Mouse (Mus musculus) ovary, adult 2 months (tissue): ENCODE results near the gene Rassf7. TPM values are rescaled to one million over a fixed set of nuclear protein-coding genes. Genes with fewer than 3 reads are reported as not detected.

Source experiments
- polyA plus RNA-seq: library from polyadenylated mRNA; depleted of rRNA; stranded (reverse); fragments of >200 nt; gene quantifications from 2 replicates; pipeline ENCODE4 v1.2.3, GENCODE M21; 2012; rRNA removed

The Rassf7 gene
- polyA plus RNA-seq: 46.2 and 50.8 TPM in 2 replicates

GRCm38 (mm10) chr7:141215101-141215879, at the start of gene Rassf7:
Rassf7 (plus strand) TSS chr7:141215860.

GRCm38 (mm10) chr7:141172116-141173006, 43.3 kb upstream of the Rassf7 start, which contains the start of gene Rnh1:
Rnh1 (minus strand) TSS chr7:141172857.

GRCm38 (mm10) chr7:141193948-141194347, 21.7 kb upstream of the Rassf7 start, which contains the start of the genes Hras and Lrrc56:
Hras (minus strand) TSS chr7:141194005.
Lrrc56 (plus strand) TSS chr7:141194157.

GRCm38 (mm10) chr7:141213605-141214235, 1.9 kb upstream of the Rassf7 start, which contains the start of gene Lmntd2:
Lmntd2 (minus strand) TSS chr7:141214080.

GRCm38 (mm10) chr7:141228279-141229067, 12.8 kb downstream of the Rassf7 start, which contains the start of gene Phrf1:
Phrf1 (plus strand) TSS chr7:141228784.

GRCm38 (mm10) chr7:141265739-141266561, 50.3 kb downstream of the Rassf7 start, which contains the start of gene Irf7:
Irf7 (minus strand) TSS chr7:141266481.

Other genes starting within 250 kb of the Rassf7 start
- 658 and 1,418 TPM in 2 replicates for gene Ifitm1, start 248.6 kb upstream of the Rassf7 start, polyA plus RNA-seq
- gene Ifitm3, start 205.1 kb upstream of the Rassf7 start, polyA plus RNA-seq: 378 and 768 TPM in 2 replicates
- 5.8 and 9.8 TPM in 2 replicates for gene Ifitm6, start 197.9 kb upstream of the Rassf7 start, polyA plus RNA-seq
- gene Gm17387, start 186.7 kb upstream of the Rassf7 start, polyA plus RNA-seq: not detected in 2 replicates
- 3.2 and 3.5 TPM in 2 replicates for gene B4galnt4, start 154.8 kb upstream of the Rassf7 start, polyA plus RNA-seq
- gene Pkp3, start 137.6 kb upstream of the Rassf7 start, polyA plus RNA-seq: 13.5 and 14.9 TPM in 2 replicates
- 11.4 and 12.8 TPM in 2 replicates for gene Sigirr, start 115.3 kb upstream of the Rassf7 start, polyA plus RNA-seq
- gene Ano9, start 98.1 kb upstream of the Rassf7 start, polyA plus RNA-seq: 2.1 and 2.7 TPM in 2 replicates
- 62.9 and 65.4 TPM in 2 replicates for gene Ptdss2, start 93.5 kb upstream of the Rassf7 start, polyA plus RNA-seq
- gene Rnh1, start 43.0 kb upstream of the Rassf7 start, polyA plus RNA-seq: 248 and 267 TPM in 2 replicates
- 87.5 and 94.7 TPM in 2 replicates for gene Hras, start 21.9 kb upstream of the Rassf7 start, polyA plus RNA-seq
- 13.4 and 23.5 TPM in 2 replicates for gene Lrrc56, start 21.7 kb upstream of the Rassf7 start, polyA plus RNA-seq
- gene Lmntd2, start 1.8 kb upstream of the Rassf7 start, polyA plus RNA-seq: 3.1 and 4.9 TPM in 2 replicates
- gene Phrf1, start 12.9 kb downstream of the Rassf7 start, polyA plus RNA-seq: 22.2 and 24.8 TPM in 2 replicates
- gene Irf7, start 50.6 kb downstream of the Rassf7 start, polyA plus RNA-seq: 57.8 and 77.3 TPM in 2 replicates
- 1.2 and 1.6 TPM in 2 replicates for gene Cdhr5, start 60.9 kb downstream of the Rassf7 start, polyA plus RNA-seq
- gene Sct, start 63.3 kb downstream of the Rassf7 start, polyA plus RNA-seq: 15.3 and 19.9 TPM in 2 replicates
- 22.0 and 22.8 TPM in 2 replicates for gene Drd4, start 76.1 kb downstream of the Rassf7 start, polyA plus RNA-seq
- 26.5 and 30.5 TPM in 2 replicates for gene Deaf1, start 111.8 kb downstream of the Rassf7 start, polyA plus RNA-seq
- gene Tmem80, start 111.9 kb downstream of the Rassf7 start, polyA plus RNA-seq: 39.0 and 45.8 TPM in 2 replicates
- gene Eps8l2, start 123.0 kb downstream of the Rassf7 start, polyA plus RNA-seq: 20.8 and 24.1 TPM in 2 replicates
- 165 and 186 TPM in 2 replicates for gene Taldo1, start 176.3 kb downstream of the Rassf7 start, polyA plus RNA-seq
- gene Gatd1, start 198.3 kb downstream of the Rassf7 start, polyA plus RNA-seq: 109 and 117 TPM in 2 replicates
- gene Cend1, start 213.6 kb downstream of the Rassf7 start, polyA plus RNA-seq: 0.26 and 0.55 TPM in 2 replicates
- gene Slc25a22, start 222.0 kb downstream of the Rassf7 start, polyA plus RNA-seq: 105 and 114 TPM in 2 replicates
- 18.9 and 28.4 TPM in 2 replicates for gene Pidd1, start 228.2 kb downstream of the Rassf7 start, polyA plus RNA-seq
- 775 and 918 TPM in 2 replicates for gene Rplp2, start 231.5 kb downstream of the Rassf7 start, polyA plus RNA-seq
- gene Pnpla2, start 239.3 kb downstream of the Rassf7 start, polyA plus RNA-seq: 237 and 253 TPM in 2 replicates
- gene Cracr2b, start 245.2 kb downstream of the Rassf7 start, polyA plus RNA-seq: 69.1 and 83.9 TPM in 2 replicates